32 mouse cellular contexts compared by ENCODE assay signal in genomic region chr1:92695751-92696150, GRCm38 (mm10). TPM values are rescaled to one million over a fixed set of nuclear protein-coding genes. Genes with fewer than 3 reads are reported as not detected.
DNase-seq lines count a peak whose midpoint lies in the region; ATAC-seq and TF ChIP-seq lines count a peak whose summit lies in the region.
"Had no signal": no experiment of that assay in that cellular context is flagged by ENCODE, and none has a peak within 500 bp of the region (broad histone marks: within the 10 kb centered on the region; RNA-seq: fewer than 3 reads in every experiment).

No protein-coding gene starts in this region.

- TF ChIP-seq CTCF in MEL (IDR thresholded peaks at IDR 0.05 in 2 of 3, conservative IDR thresholded peaks at IDR 0.05 in 1 of 3; ENCODE audit: control insufficient read depth in 1 of 3, insufficient read depth in 1 of 3, low read depth in 2 of 3, low read length in 3 of 3, poor library complexity in 1 of 3, severe bottlenecking in 1 of 3) = no peak

- H3K9ac ChIP-seq in MEL (ENCODE audit: control insufficient read depth, low read depth, low read length, poor library complexity, severe bottlenecking) = no peak overlapping the region
- H3K9ac ChIP-seq: forebrain, embryonic 13.5 days; heart, embryonic 12.5 days; heart, embryonic 15.5 days; hindbrain, embryonic 13.5 days had no signal

- no peaks in the 10 kb centered on the region for H3K79me2 ChIP-seq in MEL (ENCODE audit: control insufficient read depth, insufficient read depth, low read length, poor library complexity)

- no peaks in the 10 kb centered on the region for H3K9me3 ChIP-seq in MEL (replicated peaks; ENCODE audit: insufficient read depth, low read length)
- H3K9me3 ChIP-seq: forebrain, embryonic 10.5 days; forebrain, embryonic 13.5 days; G1E; heart, embryonic 12.5 days; heart, embryonic 15.5 days; hindbrain, embryonic 10.5 days; hindbrain, embryonic 13.5 days had no signal

- H3K27me3 ChIP-seq in MEL (ENCODE audit: control insufficient read depth in 1 of 2, insufficient read depth in 2 of 2, low read length in 2 of 2) = 0 out of 4 replicates have a peak, but pooled peaks cover 0 to 2% of the 10 kb centered on the region in 2 experiments
- H3K27me3 ChIP-seq: forebrain, embryonic 13.5 days; heart, embryonic 15.5 days had no signal

- no peaks in the 10 kb centered on the region for H3K36me3 ChIP-seq in MEL (ENCODE audit: control insufficient read depth in 1 of 2, insufficient read depth in 2 of 2, low read length in 2 of 2)
- H3K36me3 ChIP-seq: forebrain, embryonic 10.5 days; G1E; heart, embryonic 12.5 days; heart, embryonic 15.5 days; hindbrain, embryonic 10.5 days; hindbrain, embryonic 13.5 days had no signal

- TF ChIP-seq EP300 in MEL (IDR thresholded peaks at IDR 0.05; ENCODE audit: low read depth in 1 of 2, low read length in 2 of 2) = no peak

- H3K4me3 ChIP-seq in MEL (ENCODE audit: control insufficient read depth in 1 of 2, insufficient read depth in 1 of 2, low read depth in 2 of 2, low read length in 2 of 2) = no peak overlapping the region
- H3K4me3 ChIP-seq: forebrain, embryonic 10.5 days; forebrain, embryonic 13.5 days; heart, embryonic 12.5 days; heart, embryonic 15.5 days; hindbrain, embryonic 10.5 days; hindbrain, embryonic 13.5 days had no signal

- peak; percentile 28; the same call in 1 of the 2 replicates for ATAC-seq in granulocyte monocyte progenitor cell, adult 5-6 weeks (replicated peaks; ENCODE audit: poor library complexity, severe bottlenecking)
- ATAC-seq: CD4-positive, CD25-positive, alpha-beta regulatory T cell, adult 4 months; forebrain, embryonic 13.5 days; forebrain, embryonic 16.5 days; hindbrain, embryonic 16.5 days; inflammation-experienced regulatory T-cells, adult 6 months; intestine, embryonic 16.5 days had no signal

- TF ChIP-seq RAD21 in MEL (IDR thresholded peaks at IDR 0.05; ENCODE audit: low read depth, low read length) = no peak

- no peak for TF ChIP-seq POLR2A in MEL (IDR thresholded peaks at IDR 0.05; ENCODE audit: control insufficient read depth in 1 of 2, insufficient read depth in 1 of 2, low read depth in 1 of 2, low read length in 2 of 2, poor library complexity in 1 of 2)

- DNase-seq in CD4-positive helper T cell, adult 2 months (ENCODE audit: low read depth, low spot score) = peak; percentile 15
- DNase-seq in MEL (ENCODE audit: low read depth, low spot score) = peak; percentile 20
- no peak for DNase-seq in layer of hippocampus, postnatal 10 days (ENCODE audit: low spot score in 2 of 2)
- DNase-seq in spleen, adult 18-20 months = no peak
- DNase-seq in gastrocnemius, adult 8-10 months (ENCODE audit: low spot score in 2 of 2) = no peak
- DNase-seq: adrenal gland, postnatal 10 days; adrenal gland, postnatal 36 days; B cell, adult 2 months; cerebellum, adult 18-20 months; cerebellum, adult 9-10 months; cerebellum, postnatal 36 days; gastrocnemius, postnatal 14 days; heart, adult 18-20 months; heart, postnatal 10 days; heart, postnatal 36 days; kidney, adult 18-20 months had no signal

- H3K27ac ChIP-seq in MEL (ENCODE audit: control insufficient read depth, low read depth, low read length) = no peak overlapping the region
- H3K27ac ChIP-seq: forebrain, embryonic 10.5 days; forebrain, embryonic 13.5 days; heart, embryonic 15.5 days; hindbrain, embryonic 10.5 days; hindbrain, embryonic 13.5 days had no signal

- H3K4me1 ChIP-seq in MEL (ENCODE audit: control insufficient read depth in 1 of 2, insufficient read depth in 2 of 2, low read length in 2 of 2) = peaks cover 1 to 13% of the 10 kb centered on the region in 2 experiments; a peak in 2 of 4 replicates

TF ChIP-seq in MEL, 35 proteins besides CTCF, POLR2A, EP300 and RAD21:
- TF ChIP-seq E2F4 (IDR thresholded peaks at IDR 0.05; ENCODE audit: borderline replicate concordance, low read depth, low read length) (no peak), CHD1 (IDR thresholded peaks at IDR 0.05; ENCODE audit: low read depth, low read length) (no peak), USF2 (IDR thresholded peaks at IDR 0.05; ENCODE audit: borderline replicate concordance in 1 of 2, insufficient read depth in 1 of 2, low read depth in 1 of 2, low read length in 2 of 2) (no peak), SMC3 (IDR thresholded peaks at IDR 0.05; ENCODE audit: low read depth, low read length) (no peak), MAX (IDR thresholded peaks at IDR 0.05; ENCODE audit: low read length) (no peak)

RNA-seq across cellular contexts. Expression of gene Otos, which starts 47.1 kb away (rescaled TPM):
- 1.2 and 1.8 TPM in 2 replicates for total RNA-seq in MEL (2012; rRNA removed)
- 1 to 10 TPM in 1 of 2 experiments, not detected in 1; 6.3 TPM for polyA plus RNA-seq in MEL (2012; ENCODE audit: insufficient read depth in 1 of 2, insufficient read length in 2 of 2, low read depth in 1 of 2, low replicate concordance in 2 of 2, missing spikeins in 1 of 2)
- total RNA-seq in granulocyte monocyte progenitor cell, adult 5-6 weeks (2014; fragmentation: Nextera tagmentation) = 5.3 and 7.2 TPM in 2 replicates
- total RNA-seq in granulocyte monocyte progenitor cell, adult 5-6 weeks (2017) = 2.5 TPM in 1 of 2 replicates, not detected in the other
- total RNA-seq in layer of hippocampus, postnatal 10 days (2021) = 1 to 10 TPM in 1 of 2 experiments, under 1 TPM in 1; 0.58 to 1.1 TPM
- total RNA-seq in gastrocnemius, adult 8-10 months (2022) = not detected
- total RNA-seq: adrenal gland, adult 18-20 months; adrenal gland, postnatal 10 days; adrenal gland, postnatal 36 days; gastrocnemius, adult 18-20 months; heart, adult 18-20 months; heart, postnatal 10 days; heart, postnatal 36 days had no signal
- polyA plus RNA-seq: embryonic facial prominence, embryonic 11.5 days; G1E; heart, embryonic 12.5 days; heart, embryonic 15.5 days; intestine, embryonic 16.5 days had no signal

RNA-seq across cellular contexts. Expression of gene Cops9, which starts 54.0 kb away (rescaled TPM):
- total RNA-seq in MEL (2012; rRNA removed) = 550 and 618 TPM in 2 replicates
- polyA plus RNA-seq in MEL (2012; ENCODE audit: insufficient read depth in 1 of 2, insufficient read length in 2 of 2, low read depth in 1 of 2, low replicate concordance in 2 of 2, missing spikeins in 1 of 2) = 100 to 1,000 TPM in 1 of 2 experiments, not detected in 1; 377 TPM
- 215 and 239 TPM in 2 replicates for total RNA-seq in granulocyte monocyte progenitor cell, adult 5-6 weeks (2014; fragmentation: Nextera tagmentation)
- total RNA-seq in granulocyte monocyte progenitor cell, adult 5-6 weeks (2017) = 141 and 144 TPM in 2 replicates
- 100 to 1,000 TPM; 282 to 343 TPM for total RNA-seq in layer of hippocampus, postnatal 10 days (2021)
- 100 to 1,000 TPM; 189 to 223 (median 200) TPM for total RNA-seq in gastrocnemius, adult 8-10 months (2022)

Comparison
In these comparisons a context has a peak if more than half of its experiments do, and no peak if none do; other contexts are left out.
1. DNase-seq: peak in CD4-positive helper T cell, adult 2 months (single experiment) and MEL (single experiment); none in layer of hippocampus, postnatal 10 days (0 of 2), spleen, adult 18-20 months (0 of 2) and gastrocnemius, adult 8-10 months (0 of 2).